Mouse (Mus musculus): ENCODE measurements around the gene Phgr1. TPM values are rescaled to one million over a fixed set of nuclear protein-coding genes. Genes with fewer than 3 reads are reported as not detected.

Gene Phgr1
- polyA plus RNA-seq, 1 experiment from 2014 or later = not detected

- no peaks in the 10 kb centered on the region for H3K9me3 ChIP-seq (ENCODE audit: control insufficient read depth, low read length)
- H3K36me3 ChIP-seq (ENCODE audit: control insufficient read depth, insufficient read depth, low read length) = no peaks in the 10 kb centered on the region
- H3K27ac ChIP-seq (ENCODE audit: low read depth, low read length) = no peak overlapping the region
- DNase-seq (ENCODE audit: low spot score) = peak; percentile 74
- peaks cover 14% of the 10 kb centered on the region for H3K27me3 ChIP-seq (ENCODE audit: control insufficient read depth, insufficient read depth, low read length)
- H3K4me2 ChIP-seq (ENCODE audit: low read depth, low read length, severe bottlenecking) = peak overlapping the region; percentile 98
- H3K4me1 ChIP-seq (replicated peaks; ENCODE audit: control insufficient read depth, insufficient read depth, low read length) = peaks cover 24% of the 10 kb centered on the region
- H3K4me3 ChIP-seq (ENCODE audit: low read depth, low read length) = peak overlapping the region; percentile 91
- ATAC-seq (replicated peaks; ENCODE audit: low FRiP score) = peak; percentile 51
- WGBS = under 1% methylated on average over 93 of the region's 113 CpGs
- H3K9ac ChIP-seq (ENCODE audit: low read length) = peak overlapping the region; percentile 93
Measured at GRCm38 (mm10) chr2:118745915-118746901, 26.4 kb upstream of the Phgr1 start.

DNA sequence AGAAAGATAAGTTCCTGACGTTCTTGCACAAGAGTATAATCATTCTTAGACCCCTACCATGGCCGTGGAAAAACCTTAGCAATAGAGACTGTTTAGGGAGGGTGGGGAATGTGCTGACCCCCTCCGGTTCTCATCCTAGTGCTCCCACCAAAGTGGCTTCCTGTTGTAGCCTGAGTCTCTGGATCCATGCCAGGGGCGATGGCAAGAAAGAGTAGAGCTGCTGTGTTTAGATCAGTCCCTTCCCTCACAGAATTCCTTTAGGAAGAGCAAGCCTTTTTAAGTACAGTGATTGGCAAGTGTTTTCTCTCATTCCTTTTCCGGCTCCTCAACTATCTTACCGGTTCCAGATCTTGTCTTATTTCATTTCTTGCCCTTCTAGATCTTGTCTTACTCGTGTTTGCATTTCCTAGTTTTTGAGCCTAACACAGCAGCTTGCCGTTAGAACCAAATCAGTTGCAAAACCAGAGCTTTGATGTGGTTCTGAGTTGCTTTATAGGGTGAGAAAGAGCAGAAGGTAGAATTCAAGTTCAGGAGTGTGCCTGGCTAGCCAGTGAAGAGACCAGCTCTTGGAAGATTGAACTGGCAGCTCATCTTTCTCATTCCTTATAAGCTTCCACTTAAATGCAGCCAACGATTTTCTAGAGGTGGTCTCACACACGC, 25.1 kb upstream of the Phgr1 start:
- peaks cover 24% of the 10 kb centered on the region for H3K4me1 ChIP-seq (replicated peaks; ENCODE audit: control insufficient read depth, insufficient read depth, low read length)

GRCm38 (mm10) chr2:118749341-118749884, 23.2 kb upstream of the Phgr1 start:
- Histone ChIP-seq H3K9ac (ENCODE audit: low read length) (peak overlapping the region; percentile 33; the same call in 1 of the 2 replicates), H3K36me3 (ENCODE audit: control insufficient read depth, insufficient read depth, low read length) (no peaks in the 10 kb centered on the region), H3K4me3 (ENCODE audit: low read depth, low read length) (no peak overlapping the region), H3K27ac (ENCODE audit: low read depth, low read length) (no peak overlapping the region), H3K27me3 (ENCODE audit: control insufficient read depth, insufficient read depth, low read length) (peaks cover 7% of the 10 kb centered on the region; the same call in 1 of the 2 replicates), H3K9me3 (ENCODE audit: control insufficient read depth, low read length) (no peaks in the 10 kb centered on the region), H3K4me2 (ENCODE audit: low read depth, low read length, severe bottlenecking) (no peak overlapping the region), H3K4me1 (replicated peaks; ENCODE audit: control insufficient read depth, insufficient read depth, low read length) (peaks cover 24% of the 10 kb centered on the region)
- no peak; the same call in 1 of the 2 replicates for ATAC-seq (replicated peaks; ENCODE audit: low FRiP score)
- 17% methylated on average over 10 of the region's 10 CpGs for WGBS
- DNase-seq (ENCODE audit: low spot score) = no peak

More for the DNA sequence above, 25.1 kb upstream of the Phgr1 start:
- WGBS = 45% methylated on average over 10 of the region's 10 CpGs
- ATAC-seq (replicated peaks; ENCODE audit: low FRiP score) = no peak
- H3K9ac ChIP-seq (ENCODE audit: low read length) = no peak overlapping the region
- peak overlapping the region; percentile 98; the same call in 1 of the 2 replicates for H3K4me2 ChIP-seq (ENCODE audit: low read depth, low read length, severe bottlenecking)
- peaks cover 14% of the 10 kb centered on the region for H3K27me3 ChIP-seq (ENCODE audit: control insufficient read depth, insufficient read depth, low read length)
- no peaks in the 10 kb centered on the region for H3K9me3 ChIP-seq (ENCODE audit: control insufficient read depth, low read length)
- H3K4me3 ChIP-seq (ENCODE audit: low read depth, low read length) = peak overlapping the region; percentile 91; the same call in 1 of the 2 replicates
- no peaks in the 10 kb centered on the region for H3K36me3 ChIP-seq (ENCODE audit: control insufficient read depth, insufficient read depth, low read length)
- DNase-seq (ENCODE audit: low spot score) = no peak
- H3K27ac ChIP-seq (ENCODE audit: low read depth, low read length) = no peak overlapping the region

DNA sequence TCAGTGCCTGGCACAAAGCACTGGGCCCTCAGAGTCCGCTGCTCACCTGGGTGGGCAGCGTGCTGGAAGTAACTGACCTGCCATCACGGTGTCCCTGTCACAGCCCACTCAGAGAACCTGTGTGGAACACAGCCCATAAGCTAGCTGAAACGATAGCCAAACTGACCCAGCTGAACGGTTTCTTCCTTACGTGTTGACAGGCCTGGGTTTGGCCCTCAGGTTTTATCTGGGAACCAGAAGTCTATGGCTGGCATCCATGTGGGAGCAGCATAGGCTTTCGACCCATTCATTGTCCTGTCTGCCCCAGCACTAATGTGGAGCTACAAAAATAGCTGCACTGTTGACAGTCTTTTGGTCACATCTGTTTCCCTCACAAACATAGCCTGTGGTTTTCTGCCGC, 22.1 kb upstream of the Phgr1 start:
- Histone ChIP-seq H3K4me1 (replicated peaks; ENCODE audit: control insufficient read depth, insufficient read depth, low read length) (peaks cover 17% of the 10 kb centered on the region), H3K36me3 (ENCODE audit: control insufficient read depth, insufficient read depth, low read length) (no peaks in the 10 kb centered on the region), H3K9me3 (ENCODE audit: control insufficient read depth, low read length) (no peaks in the 10 kb centered on the region), H3K9ac (ENCODE audit: low read length) (no peak overlapping the region), H3K27ac (ENCODE audit: low read depth, low read length) (no peak overlapping the region), H3K4me2 (ENCODE audit: low read depth, low read length, severe bottlenecking) (no peak overlapping the region), H3K27me3 (ENCODE audit: control insufficient read depth, insufficient read depth, low read length) (peaks cover 2% of the 10 kb centered on the region; the same call in 1 of the 2 replicates), H3K4me3 (ENCODE audit: low read depth, low read length) (no peak overlapping the region)
- 87% methylated on average over 8 of the region's 8 CpGs for WGBS
- ATAC-seq (replicated peaks; ENCODE audit: low FRiP score) (no peak), DNase-seq (ENCODE audit: low spot score) (no peak)

GRCm38 (mm10) chr2:118751896-118752791, 20.4 kb upstream of the Phgr1 start:
- Histone ChIP-seq H3K36me3 (ENCODE audit: control insufficient read depth, insufficient read depth, low read length) (no peaks in the 10 kb centered on the region), H3K27me3 (ENCODE audit: control insufficient read depth, insufficient read depth, low read length) (peaks cover 2% of the 10 kb centered on the region; the same call in 1 of the 2 replicates), H3K4me2 (ENCODE audit: low read depth, low read length, severe bottlenecking) (no peak overlapping the region), H3K9ac (ENCODE audit: low read length) (no peak overlapping the region), H3K9me3 (ENCODE audit: control insufficient read depth, low read length) (no peaks in the 10 kb centered on the region), H3K27ac (ENCODE audit: low read depth, low read length) (no peak overlapping the region), H3K4me1 (replicated peaks; ENCODE audit: control insufficient read depth, insufficient read depth, low read length) (peaks cover 17% of the 10 kb centered on the region), H3K4me3 (ENCODE audit: low read depth, low read length) (no peak overlapping the region)
- ATAC-seq (replicated peaks; ENCODE audit: low FRiP score) = no peak
- no peak for DNase-seq (ENCODE audit: low spot score)
- WGBS = 75% methylated on average over 16 of the region's 16 CpGs

- Histone ChIP-seq H3K4me1 (replicated peaks; ENCODE audit: control insufficient read depth, insufficient read depth, low read length) (peaks cover 12% of the 10 kb centered on the region), H3K36me3 (ENCODE audit: control insufficient read depth, insufficient read depth, low read length) (no peaks in the 10 kb centered on the region), H3K4me3 (ENCODE audit: low read depth, low read length) (no peak overlapping the region), H3K9ac (ENCODE audit: low read length) (no peak overlapping the region), H3K4me2 (ENCODE audit: low read depth, low read length, severe bottlenecking) (no peak overlapping the region), H3K9me3 (ENCODE audit: control insufficient read depth, low read length) (no peaks in the 10 kb centered on the region), H3K27ac (ENCODE audit: low read depth, low read length) (no peak overlapping the region), H3K27me3 (ENCODE audit: control insufficient read depth, insufficient read depth, low read length) (peaks cover 2% of the 10 kb centered on the region; the same call in 1 of the 2 replicates)
- DNase-seq (ENCODE audit: low spot score) = no peak
- no peak for ATAC-seq (replicated peaks; ENCODE audit: low FRiP score)
- WGBS = 82% methylated on average over 4 of the region's 4 CpGs
Measured at GRCm38 (mm10) chr2:118752792-118753108, 19.8 kb upstream of the Phgr1 start.

GRCm38 (mm10) chr2:118754143-118754542, 18.4 kb upstream of the Phgr1 start:
- ATAC-seq (replicated peaks; ENCODE audit: low FRiP score) = no peak
- Histone ChIP-seq H3K27me3 (ENCODE audit: control insufficient read depth, insufficient read depth, low read length) (no peaks in the 10 kb centered on the region), H3K36me3 (ENCODE audit: control insufficient read depth, insufficient read depth, low read length) (no peaks in the 10 kb centered on the region), H3K4me2 (ENCODE audit: low read depth, low read length, severe bottlenecking) (no peak overlapping the region), H3K4me3 (ENCODE audit: low read depth, low read length) (no peak overlapping the region), H3K4me1 (replicated peaks; ENCODE audit: control insufficient read depth, insufficient read depth, low read length) (peaks cover 4% of the 10 kb centered on the region; the same call in 1 of the 2 replicates), H3K9me3 (ENCODE audit: control insufficient read depth, low read length) (no peaks in the 10 kb centered on the region), H3K9ac (ENCODE audit: low read length) (no peak overlapping the region), H3K27ac (ENCODE audit: low read depth, low read length) (no peak overlapping the region)
- DNase-seq (ENCODE audit: low spot score) = no peak
- WGBS = 84% methylated on average over 5 of the region's 5 CpGs

DNA sequence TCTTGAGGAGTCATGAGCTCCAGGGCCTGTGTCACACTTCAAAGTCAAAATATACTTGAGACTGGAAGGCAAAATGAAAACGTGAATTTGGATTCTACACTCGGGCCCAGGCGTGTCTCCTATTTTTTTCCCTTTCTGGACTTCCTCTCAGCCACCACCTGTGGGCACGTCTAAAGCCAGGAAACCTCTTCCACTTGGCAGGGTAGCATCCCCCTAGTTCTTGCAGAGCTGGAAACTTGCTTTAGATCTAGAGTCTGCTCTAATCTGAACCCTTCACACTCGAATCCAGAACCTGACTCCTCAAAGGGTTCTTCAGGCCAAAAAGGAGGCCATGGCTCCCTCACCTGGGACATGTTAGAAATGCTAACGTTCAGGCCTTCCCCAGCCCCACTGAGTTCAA, 17.2 kb upstream of the Phgr1 start:
- H3K36me3 ChIP-seq (ENCODE audit: control insufficient read depth, insufficient read depth, low read length) = no peaks in the 10 kb centered on the region
- H3K4me1 ChIP-seq (replicated peaks; ENCODE audit: control insufficient read depth, insufficient read depth, low read length) = no peaks in the 10 kb centered on the region
- H3K27ac ChIP-seq (ENCODE audit: low read depth, low read length) = no peak overlapping the region
- ATAC-seq (replicated peaks; ENCODE audit: low FRiP score) = no peak
- WGBS = 83% methylated on average over 6 of the region's 6 CpGs
- H3K9me3 ChIP-seq (ENCODE audit: control insufficient read depth, low read length) = no peaks in the 10 kb centered on the region
- DNase-seq (ENCODE audit: low spot score) = no peak
- H3K27me3 ChIP-seq (ENCODE audit: control insufficient read depth, insufficient read depth, low read length) = no peaks in the 10 kb centered on the region
- H3K4me3 ChIP-seq (ENCODE audit: low read depth, low read length) = no peak overlapping the region
- H3K9ac ChIP-seq (ENCODE audit: low read length) = no peak overlapping the region
- H3K4me2 ChIP-seq (ENCODE audit: low read depth, low read length, severe bottlenecking) = no peak overlapping the region

All from forebrain, embryonic 11.5 days (tissue).